Mouse (Mus musculus): ENCODE results near the gene Fam129b.

DNA sequence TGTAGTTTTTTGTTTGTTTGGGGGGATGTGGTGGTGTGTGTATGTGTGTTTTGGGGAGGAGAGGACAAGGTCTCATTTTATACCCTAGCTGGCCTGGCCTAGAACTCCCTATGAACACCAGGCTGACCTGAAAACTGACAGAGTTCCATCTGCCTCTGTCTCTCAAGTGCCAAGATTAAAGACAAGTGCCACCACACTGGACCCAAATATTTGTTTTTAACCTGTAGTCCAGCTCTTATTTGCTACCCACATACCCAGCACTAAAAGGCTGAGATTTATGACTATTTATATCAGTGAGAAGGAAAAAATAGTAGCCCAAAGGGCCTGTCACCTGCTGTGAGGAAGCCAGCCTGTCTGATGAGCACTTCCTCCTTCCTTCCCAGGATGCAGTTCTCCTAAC, 40.3 kb upstream of the Fam129b start:
- TF ChIP-seq CTCF (conservative IDR thresholded peaks at IDR 0.05; ENCODE audit: insufficient read depth, insufficient read length, low read depth, low read length) = no peak
- TF ChIP-seq POLR2A (IDR thresholded peaks at IDR 0.05; ENCODE audit: low read depth, low read length) = no peak

Data from kidney, adult 2 months (tissue).